Mouse (Mus musculus) cerebellum, adult 8-10 months (tissue): ENCODE measurements at regions not wholly inside any gene's neighbourhood (a gene's known extent, or its start where the extent isn't known, plus 50 kb on each side); places are given as distances from the start of the nearest gene placed in this dataset.
A peak's percentile ranks its signal among the peaks of the same experiment; 100 is the strongest.

Experiments
- DNase-seq: peaks from one replicate; pipeline ENCODE4 v3.0.0; 2022

DNA sequence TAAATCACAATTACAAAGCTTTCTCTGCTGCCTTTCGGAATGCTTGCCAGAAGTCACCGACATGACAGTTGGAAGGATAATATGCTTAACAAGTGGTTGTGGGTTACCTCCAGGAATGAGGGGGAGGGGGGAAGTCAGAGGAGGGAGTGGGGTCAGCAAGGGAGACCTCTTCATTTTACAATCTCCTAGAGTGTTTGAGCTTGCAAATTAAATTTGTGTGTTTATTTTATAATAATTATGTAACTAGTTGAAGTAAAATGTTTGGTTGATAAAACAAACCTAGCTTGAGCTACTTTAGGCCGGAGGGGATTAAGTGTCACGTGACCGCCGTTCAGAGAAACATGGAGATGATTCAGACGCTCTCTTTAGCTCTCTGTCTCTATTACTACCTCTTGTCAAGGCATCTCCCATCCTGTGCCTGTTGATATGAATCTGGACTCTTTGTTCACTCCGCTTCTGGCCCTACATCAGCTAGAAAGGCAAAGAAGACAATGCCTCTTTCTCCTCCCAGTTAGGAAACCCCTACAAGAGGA, 227.3 kb upstream of the Irx5 start:
- no peak for DNase-seq

DNA sequence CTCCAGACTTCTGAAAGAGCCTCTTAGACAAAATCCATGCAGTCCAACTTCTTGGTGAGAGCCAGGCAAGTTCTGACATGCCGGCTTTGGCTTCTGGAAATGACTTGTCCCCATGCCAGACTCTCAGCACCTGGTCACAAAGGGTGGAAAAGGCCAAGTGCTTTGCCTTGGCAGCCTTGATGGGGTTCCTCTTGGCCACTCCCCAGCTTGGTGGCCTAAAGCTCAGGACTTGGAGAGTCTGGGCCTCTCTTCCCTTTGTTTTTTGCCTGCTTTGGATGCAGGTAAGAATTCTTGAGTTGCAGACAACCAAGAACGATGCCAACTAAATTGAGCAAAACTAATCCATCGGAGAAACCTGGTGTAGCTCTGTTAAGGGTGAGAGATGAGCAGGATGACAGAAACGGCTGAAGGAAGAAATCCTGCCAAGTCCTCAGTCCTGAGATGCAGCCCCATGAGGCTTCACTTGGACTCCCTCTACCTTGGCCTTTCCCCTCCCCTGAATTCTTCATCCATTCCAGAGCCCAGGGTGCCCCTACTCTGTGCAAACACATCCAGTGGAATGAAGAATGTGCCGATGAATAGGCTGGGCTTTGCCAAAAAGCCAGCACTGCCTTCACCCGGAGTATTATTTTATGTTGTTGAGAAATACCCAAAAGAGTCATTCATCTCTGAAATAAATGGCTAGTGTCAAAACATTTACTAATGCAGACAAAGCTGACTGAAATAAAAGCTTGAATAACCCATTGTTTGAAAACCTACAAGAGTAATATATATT, 228.0 kb upstream of the Irx5 start:
- DNase-seq = peak; percentile 5

DNA sequence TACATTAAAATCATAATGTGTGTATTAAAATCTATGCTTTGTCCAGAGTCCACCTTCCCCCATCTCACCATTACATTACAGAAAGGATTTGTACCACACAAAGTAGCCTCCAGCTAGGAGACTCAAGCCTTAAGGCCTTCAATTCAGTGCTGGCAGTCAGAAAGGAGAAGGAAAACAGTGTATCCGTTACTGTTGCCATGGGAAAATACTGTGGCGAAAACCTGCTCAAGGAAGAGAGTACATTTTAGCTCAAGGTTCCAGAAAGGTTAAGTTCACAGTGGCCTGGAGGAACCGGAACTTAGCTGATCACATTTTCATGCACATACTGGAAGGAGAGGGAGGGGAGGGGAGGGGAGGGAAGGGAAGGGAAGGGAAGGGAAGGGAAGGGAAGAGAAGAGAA, 231.8 kb upstream of the Irx5 start:
- no peak for DNase-seq

DNA sequence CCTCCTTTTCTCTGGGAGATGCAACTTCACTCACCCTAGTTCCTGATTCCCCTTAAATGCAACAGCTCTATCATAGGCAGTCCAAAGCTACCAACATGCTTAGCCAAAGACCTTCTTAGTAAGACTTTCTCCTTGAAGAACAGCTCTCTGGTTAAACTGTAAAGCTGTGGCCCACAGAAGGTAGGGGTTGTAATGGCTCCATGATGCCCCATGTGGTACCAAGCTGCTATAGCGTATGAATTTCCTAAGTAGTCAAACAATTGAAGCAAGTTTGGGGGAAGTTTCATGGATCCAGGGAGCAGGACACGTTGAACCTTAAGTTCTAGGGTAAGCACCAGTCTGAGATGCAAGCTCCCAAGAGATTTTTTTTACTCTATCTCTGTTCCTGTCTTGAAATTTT, 236.1 kb upstream of the Irx5 start:
- DNase-seq = no peak

DNA sequence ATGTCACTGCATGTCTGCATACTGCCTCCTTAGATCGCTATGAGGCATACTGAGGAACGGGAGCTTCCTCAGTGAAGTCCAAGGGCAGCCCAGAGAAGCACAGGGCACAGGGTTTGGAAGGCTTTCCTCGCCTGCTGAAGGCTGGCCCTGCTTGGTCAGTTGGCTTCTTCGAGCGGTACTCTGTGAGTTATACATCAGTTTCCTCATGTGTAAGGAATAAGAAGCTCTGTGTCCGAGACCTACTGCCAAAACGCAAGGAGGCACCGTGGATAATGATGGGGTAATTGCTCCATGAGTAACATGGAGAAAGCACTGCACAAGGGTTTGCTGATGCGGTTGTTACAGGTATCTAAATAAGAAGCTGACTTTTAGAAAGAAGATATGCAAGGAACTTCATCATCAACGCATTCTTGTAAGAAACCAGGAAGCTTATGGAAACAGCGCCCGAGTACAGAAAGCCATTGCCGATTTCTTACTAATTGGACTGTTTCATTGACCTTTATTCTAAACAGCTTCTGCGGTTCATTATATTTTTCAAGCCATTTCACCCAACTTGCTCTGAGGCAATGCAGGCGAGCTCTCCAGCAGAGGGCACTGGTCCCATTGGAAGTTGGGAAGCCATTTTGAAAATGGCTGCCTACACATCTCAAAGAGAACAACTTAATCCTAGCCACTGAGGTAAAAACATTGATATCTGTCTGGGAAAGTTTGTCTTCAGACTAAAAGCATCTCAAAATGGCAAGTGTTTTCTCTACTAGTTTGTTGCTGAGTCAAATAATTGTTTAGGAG, 241.8 kb upstream of the Irx5 start:
- DNase-seq = no peak

DNA sequence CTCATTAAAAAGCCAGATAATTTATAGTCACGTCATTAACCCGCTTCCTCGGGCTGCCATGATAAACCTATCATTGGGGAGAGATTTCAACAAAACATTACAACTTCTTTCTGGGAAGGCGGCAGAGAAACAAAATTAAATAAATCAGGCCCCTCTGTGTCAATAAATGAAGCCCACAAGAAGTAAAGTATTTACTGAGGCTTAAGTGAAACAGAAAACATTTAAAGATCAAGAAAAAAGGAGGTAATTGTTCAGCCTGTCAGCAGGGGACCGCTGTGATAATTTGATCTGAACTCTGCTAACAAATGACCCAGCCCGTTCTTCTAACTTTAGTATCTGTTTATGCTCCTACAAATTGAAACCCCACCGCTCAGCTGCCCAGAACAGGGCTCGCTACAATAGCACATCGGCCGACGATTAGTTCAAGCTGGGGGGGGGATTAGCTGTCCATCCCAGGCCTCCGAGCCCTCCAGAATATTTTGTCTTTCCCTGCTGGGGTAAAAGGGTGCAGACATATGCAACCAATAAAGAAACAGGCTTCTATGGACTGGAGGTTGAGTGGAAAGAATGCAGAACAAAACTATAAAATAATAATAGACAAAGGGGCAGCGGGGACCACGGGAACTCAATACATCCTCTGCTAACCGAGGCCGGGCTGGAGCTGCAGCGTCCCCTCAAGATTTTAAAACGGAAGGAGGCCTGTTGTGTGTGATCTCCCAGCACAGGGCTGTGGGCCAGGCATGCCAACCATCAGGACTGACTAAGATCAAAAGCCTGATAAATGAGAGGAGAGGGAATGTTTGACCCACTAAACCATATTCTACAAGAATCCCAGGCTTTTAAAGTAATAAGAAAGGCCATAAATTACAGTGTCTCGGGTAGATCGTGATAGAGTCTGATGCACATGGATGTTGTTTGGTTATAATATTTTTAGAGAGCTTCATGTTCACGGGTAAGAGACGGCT, 242.8 kb upstream of the Irx5 start:
- no peak for DNase-seq

DNA sequence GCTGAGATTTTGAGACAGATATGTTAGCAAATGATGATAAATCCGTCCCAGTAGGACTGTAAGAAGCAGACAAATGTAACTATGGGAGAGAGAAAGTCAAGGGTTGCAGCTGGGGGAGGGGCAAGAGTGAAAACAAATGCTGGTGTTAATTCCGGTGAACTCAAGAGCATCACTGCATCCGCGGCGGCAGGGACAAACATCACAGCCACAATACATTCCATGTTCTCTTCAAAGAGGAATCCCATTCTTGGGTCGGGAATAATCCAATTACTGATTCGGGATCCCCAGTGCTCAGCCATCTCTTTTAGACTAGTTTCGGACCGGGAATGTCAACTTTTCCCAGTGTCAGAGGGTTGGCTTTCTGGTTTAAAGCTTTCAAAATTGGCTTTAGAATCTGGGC, 243.5 kb upstream of the Irx5 start:
- DNase-seq = no peak

DNA sequence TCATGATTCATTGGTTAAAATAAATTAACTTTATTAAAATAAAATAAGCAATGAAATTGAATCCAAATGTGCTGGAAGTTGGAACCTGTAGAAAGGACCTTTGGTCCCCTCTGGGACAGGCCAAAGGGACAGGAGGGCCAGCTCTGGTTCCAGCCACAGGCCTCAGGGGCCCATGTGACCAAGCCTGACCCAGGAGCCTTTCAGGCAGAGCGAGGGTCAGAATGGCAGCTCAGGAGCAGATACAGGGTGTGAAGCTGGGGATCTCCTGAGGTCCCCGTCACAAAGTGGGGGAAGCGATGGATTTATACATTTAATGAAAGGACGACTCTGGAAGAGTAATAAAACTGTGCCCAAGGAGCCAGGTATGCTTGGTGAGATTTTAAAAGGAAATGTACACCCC, 244.0 kb upstream of the Irx5 start:
- DNase-seq = no peak

DNA sequence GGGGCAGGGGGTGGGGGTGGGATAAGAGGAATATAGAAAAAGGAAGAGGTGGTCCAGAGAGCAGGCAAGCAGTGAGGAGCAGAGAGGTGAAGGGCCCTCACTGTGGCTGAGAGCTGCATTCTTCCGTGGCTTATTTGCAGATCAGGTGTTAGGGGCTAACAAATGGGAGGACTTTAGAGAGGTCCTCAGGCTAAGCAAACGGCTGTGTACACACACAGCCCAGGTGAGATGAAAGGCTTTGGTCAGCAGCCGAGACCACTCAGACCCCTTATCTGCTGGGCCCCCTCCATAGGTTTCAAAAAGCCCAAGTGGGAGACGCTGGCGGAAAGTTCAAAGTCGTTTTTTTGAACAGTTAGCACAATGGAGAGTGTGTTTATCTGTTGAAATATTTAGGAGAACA, 252.9 kb upstream of the Irx5 start:
- no peak for DNase-seq

DNA sequence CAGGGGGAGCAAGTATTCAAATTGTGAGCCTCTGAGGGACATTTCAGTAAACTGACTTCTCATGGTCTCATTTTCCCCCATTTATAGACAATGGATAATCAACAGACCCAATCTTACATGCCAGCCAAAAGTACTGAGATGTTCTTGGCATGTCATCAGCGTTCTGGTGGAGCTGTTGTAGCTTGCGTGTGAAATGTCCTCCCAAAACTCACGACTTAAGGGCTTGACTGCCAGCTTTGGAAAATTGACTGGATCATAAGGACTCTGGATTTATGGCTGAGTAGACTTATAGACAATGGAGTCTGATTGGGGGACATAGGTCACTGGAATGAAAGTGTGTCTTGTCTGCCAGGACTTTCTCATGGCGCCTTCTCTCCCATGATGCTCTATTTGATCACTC, 254.9 kb upstream of the Irx5 start:
- DNase-seq = no peak

DNA sequence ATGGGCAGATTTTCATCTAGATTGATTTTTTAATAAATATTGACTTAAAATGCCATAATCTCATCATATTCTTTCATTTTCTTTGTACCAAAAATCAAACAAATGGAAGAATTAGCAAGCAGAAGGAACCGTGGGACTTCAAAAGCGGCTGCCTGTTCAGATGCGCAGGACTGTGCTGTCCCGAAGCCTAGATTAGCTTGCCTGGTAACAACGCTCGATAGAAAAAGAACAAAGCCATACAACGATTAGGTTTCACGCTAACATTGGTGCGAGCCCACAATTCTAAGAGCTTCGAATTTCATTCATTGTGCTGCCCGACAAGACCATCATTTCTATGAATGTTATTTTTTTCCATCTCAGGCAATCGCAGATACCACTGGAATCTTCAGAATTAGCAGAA, 262.1 kb upstream of the Irx5 start:
- DNase-seq = no peak

DNA sequence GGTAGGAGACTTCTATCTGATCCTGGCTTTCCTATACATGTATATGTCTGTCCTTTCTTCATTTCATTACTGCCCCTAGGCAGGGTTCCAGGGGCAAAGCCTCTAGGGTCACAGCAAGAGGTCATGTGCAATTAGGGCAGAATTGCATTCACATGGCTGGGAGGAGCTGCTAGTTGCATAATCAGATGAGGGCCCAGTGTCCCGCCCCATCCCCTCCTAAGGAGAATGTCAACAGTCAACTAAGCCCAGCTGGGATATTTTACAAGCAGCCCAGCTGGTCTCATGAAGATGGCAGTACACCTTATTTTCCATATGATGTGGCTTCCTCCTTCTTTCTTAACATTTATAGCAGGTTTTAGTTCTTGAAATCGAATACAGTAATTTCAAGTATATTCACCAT, 273.3 kb upstream of the Irx5 start:
- no peak for DNase-seq

DNA sequence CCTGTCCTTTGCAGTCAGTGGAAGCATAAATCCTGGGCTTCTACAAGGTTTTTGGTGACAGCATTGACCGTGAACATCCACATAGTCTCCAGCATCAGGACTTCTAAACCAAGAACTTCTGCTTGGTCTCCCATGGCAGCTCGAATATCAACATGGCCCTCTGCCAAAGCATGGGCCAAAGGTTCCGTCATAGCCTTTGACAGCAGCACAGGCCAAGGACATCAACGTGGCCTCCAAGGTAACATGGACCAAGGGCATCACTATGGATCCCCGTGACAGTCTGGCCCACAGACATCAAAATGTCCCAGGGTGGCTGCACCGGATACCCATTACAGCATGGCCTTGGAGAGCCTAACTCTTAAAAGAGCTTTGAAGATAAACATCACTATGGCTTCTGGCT, 275.5 kb upstream of the Irx5 start:
- DNase-seq = no peak

DNA sequence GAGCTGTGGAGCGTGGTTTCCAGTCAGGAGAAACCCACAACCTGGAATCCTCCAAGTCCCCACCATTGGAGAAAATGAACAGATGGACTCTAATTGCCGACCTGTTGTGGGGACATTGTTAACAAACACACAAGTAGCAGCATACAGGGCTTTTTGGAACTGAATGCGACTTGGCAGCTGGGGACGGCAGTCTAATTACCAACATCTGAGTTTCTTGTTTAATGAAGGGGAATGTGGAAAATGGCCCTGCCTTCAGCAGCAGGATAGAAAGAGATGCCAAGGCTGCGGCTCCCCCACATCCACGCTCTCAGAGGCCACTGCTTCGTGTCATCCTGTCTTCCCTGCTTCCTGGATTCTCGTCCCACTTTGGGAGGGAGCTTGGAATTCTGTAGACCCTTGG, 276.6 kb upstream of the Irx5 start:
- DNase-seq = no peak

DNA sequence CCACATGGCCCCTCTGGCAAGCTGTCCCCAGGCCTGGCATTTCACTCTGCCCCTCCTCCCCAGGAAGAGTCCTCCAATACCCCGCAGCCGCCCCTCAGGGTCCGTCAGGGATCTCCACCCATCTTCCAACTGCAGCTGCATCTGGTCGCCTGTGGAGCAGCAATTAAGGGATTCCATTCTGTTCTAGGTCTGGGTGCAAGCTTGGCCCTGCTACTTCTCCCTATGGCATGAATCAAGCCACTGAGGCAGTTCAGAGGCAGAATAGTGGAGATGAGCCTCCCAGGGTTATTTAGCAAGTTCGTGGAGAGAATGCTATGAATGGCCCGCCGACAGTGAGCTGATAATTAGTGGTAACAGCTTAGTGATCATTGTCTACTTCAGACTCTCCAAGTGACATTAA, 275.7 kb upstream of the Irx3 start:
- DNase-seq = no peak

DNA sequence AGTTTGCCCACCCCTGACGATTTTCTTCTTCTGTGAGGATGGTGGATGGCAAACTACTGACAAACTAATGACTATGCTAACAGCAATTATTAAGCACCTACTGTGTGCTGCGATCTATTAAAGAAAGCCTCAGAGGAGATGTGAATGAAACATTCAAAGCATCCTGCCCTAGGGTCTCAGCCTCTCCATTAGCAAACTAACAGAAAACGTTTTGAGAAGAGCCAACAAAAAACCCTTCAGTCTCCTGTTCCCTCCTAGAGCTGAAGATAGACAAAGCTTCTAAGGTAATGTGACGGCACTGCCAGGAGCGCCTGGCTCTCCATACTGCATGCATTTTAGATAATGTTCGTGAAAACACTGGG, 270.4 kb upstream of the Irx3 start:
- no peak for DNase-seq

DNA sequence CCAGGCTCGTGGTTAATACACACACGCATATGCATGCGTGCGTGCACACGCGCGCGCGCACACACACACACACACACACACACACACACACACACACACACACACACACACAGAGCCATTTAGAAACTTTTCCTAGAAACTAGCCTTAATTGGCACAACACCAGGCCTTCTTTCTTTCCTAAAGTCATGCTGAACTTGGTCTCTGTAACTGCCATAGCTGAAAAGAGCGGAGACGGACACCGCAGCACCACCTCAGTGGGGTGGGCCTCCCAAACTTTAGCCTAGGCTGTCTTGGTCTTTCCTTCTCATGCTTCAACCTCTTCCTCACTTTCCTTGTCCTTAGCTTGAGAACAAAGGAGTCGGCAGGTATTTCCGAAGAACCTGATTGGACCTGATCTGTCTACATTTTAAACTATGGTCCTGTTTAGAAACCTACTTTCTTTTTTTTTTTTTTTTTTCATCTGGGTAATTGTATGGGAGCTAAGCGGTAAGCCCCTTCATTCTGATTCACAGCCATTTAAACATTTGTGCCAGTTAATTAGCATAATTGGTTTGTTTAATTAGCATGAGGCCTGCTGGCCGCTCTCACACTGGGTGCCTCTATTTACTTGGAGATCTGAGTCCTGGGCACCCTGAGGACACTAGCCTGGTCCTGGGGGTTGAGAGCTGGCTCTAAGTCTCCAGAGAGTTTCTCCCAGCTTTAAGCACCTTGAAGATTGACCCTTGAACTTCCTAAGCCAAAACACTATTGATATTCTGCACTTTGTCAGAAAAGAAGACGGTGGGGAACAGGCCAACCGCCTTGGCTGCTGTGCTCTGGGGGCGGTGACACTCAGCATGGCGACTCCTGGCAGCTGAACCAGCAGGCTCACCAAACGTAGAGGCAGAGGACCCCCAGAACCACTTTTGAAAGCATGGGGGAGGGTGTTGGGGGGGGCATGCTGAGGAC, 269.7 kb upstream of the Irx3 start:
- no peak for DNase-seq

DNA sequence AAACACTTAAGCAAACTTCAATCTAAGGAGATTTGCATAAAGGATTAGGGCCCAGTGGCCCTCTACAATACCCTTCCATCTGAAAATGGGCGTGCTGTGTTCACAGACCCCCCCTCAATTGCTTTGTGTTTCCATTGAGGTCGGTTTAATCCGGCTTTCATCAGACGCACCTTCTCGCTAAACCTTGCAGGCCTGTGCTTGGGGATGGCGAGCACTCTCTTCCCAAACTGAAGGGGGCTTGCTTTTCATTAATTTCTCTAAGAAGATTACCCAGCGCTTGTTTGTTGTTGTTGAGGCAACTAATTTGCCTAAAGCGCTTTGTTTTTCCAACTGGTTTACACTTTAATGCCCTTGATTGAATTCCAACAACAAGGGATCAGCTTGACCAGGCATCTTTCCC, 268.8 kb upstream of the Irx3 start:
- no peak for DNase-seq

DNA sequence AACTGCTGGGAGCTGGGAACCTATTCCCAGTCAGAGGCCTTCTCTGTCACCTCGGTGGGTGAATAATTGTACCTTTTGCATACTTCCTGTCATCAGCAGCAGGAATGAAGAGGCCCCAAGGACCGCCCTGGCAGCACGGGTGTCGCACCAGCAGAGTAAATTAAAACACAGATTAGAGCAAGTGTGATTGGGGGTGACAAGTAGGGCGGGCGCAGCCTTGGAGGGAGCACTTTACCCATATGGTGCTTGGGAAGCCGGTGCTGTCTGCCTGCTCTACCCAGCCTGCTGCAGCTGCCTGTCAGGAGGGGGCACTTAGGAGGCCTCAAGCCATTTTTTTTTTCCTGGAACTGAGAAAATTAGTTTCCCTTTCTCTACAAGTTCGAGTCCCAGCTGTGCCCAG, 264.6 kb upstream of the Irx3 start:
- DNase-seq = no peak

DNA sequence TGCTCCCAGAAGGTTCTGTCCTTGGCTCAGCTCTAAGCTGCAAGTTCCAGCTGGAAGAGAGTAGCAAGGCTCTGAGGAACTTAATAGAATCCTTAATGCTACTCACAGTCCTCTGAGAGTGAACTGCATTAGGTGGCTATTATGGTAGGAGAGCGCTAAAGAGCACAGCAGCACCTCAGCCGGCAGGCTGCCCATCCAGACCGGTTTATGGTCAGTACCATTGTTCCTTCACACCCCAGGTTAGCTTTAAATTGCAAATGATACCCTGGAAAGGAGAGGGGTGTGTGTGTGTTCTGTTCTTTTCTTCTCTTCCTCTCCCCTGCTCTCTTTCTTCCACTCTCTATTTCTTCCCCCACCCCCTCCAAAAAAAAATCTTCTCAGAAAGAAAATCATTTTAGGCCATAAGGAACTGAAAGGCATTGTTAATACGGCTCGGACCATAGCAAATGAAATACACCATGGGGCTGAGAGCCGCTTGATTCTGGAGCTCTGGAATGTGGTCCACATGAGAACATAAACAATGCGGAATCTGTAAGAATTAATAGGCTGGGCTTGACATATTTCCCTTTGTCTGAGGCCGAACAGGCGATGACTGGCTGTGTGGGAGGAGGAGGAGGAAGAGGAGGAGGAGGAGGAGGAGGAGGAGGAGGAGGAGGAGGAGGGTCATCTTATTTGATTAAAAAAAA, 263.8 kb upstream of the Irx3 start:
- DNase-seq = no peak

DNA sequence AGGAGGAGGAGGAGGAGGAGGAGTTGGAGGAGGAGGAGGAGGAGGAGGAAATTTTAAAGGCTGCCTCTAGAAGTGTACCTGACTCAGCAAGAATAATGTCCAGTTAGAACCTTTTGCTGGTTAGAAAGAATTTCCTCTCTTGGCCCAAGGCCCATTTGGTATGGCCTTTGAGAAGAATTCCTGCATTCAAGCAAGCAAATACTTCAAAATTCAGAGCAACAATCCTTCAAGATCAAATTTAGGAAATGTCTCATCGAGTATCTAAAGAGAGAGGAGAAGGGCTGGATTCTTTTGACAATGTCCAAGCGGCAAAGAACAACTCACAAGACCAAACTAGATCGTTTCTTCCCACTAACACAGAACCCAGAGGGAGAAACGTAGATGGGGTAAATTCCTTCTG, 263.1 kb upstream of the Irx3 start:
- no peak for DNase-seq
